8 mouse cellular contexts compared by ENCODE assay signal in genomic region chr5:129787818-129788593, GRCm38 (mm10). TPM values are rescaled to one million over a fixed set of nuclear protein-coding genes. Genes with fewer than 3 reads are reported as not detected.
DNase-seq lines count a peak whose midpoint lies in the region; ATAC-seq and TF ChIP-seq lines count a peak whose summit lies in the region.

No protein-coding gene starts in this region.

- no peak for TF ChIP-seq CTCF in lung, embryonic 14.5 days (IDR thresholded peaks at IDR 0.05; ENCODE audit: low read depth)
- no peak for TF ChIP-seq CTCF in embryonic fibroblast, embryonic 13.5 days (IDR thresholded peaks at IDR 0.05; ENCODE audit: borderline replicate concordance, insufficient read depth, low read length)

- peak overlapping the region; percentile 88 for H3K27ac ChIP-seq in lung, embryonic 14.5 days (ENCODE audit: low read depth)
- peak overlapping the region; percentile 76 for H3K27ac ChIP-seq in embryonic fibroblast, embryonic 13.5 days (ENCODE audit: insufficient read depth, low read length)
- H3K27ac ChIP-seq in limb, embryonic 10.5 days: peak overlapping the region; percentile 97
- H3K27ac ChIP-seq in neural tube, embryonic 15.5 days (replicated peaks): peak overlapping the region; percentile 86

- no peaks in the 10 kb centered on the region for H3K9me3 ChIP-seq in lung, embryonic 14.5 days (ENCODE audit: low read depth, low read length)
- H3K9me3 ChIP-seq in limb, embryonic 10.5 days (replicated peaks): no peaks in the 10 kb centered on the region
- H3K9me3 ChIP-seq in neural tube, embryonic 15.5 days (replicated peaks): no peaks in the 10 kb centered on the region

- peaks cover 48% of the 10 kb centered on the region for H3K36me3 ChIP-seq in lung, embryonic 14.5 days (ENCODE audit: insufficient read depth)
- H3K36me3 ChIP-seq in limb, embryonic 10.5 days: peaks cover 46% of the 10 kb centered on the region
- H3K36me3 ChIP-seq in neural tube, embryonic 15.5 days: peaks cover 43% of the 10 kb centered on the region

- no peak for ATAC-seq in lung, embryonic 14.5 days (ENCODE audit: insufficient read depth)
- ATAC-seq in neural tube, embryonic 15.5 days (ENCODE audit: low FRiP score): no peak

- H3K9ac ChIP-seq in lung, embryonic 14.5 days: peak overlapping the region; percentile 96
- H3K9ac ChIP-seq in neural tube, embryonic 15.5 days (replicated peaks): peak overlapping the region; percentile 82

- no peak for TF ChIP-seq POLR2A in embryonic fibroblast, embryonic 13.5 days (IDR thresholded peaks at IDR 0.05; ENCODE audit: low read depth, low read length)

- WGBS in lung, embryonic 14.5 days: 8% methylated on average over 11 of the region's 11 CpGs
- whole genome bisulfite sequencing in limb, embryonic 10.5 days: 15% methylated on average over 11 of the region's 11 CpGs
- WGBS in neural tube, embryonic 15.5 days: 13% methylated on average over 11 of the region's 11 CpGs

- DNase-seq in lung, embryonic 14.5 days: no peak
- no peak for DNase-seq in lung, postnatal 36 days
- DNase-seq in limb, embryonic 10.5 days (ENCODE audit: low spot score): no peak
- DNase-seq in adrenal gland, adult 18-20 months (ENCODE audit: low spot score in 2 of 2): no peak
- no peak for DNase-seq in MN1 (ENCODE audit: low spot score)
- no peak for DNase-seq in frontal cortex, postnatal 25 days (ENCODE audit: low spot score in 2 of 2)

- peak overlapping the region; percentile 90 for H3K4me3 ChIP-seq in lung, embryonic 14.5 days (ENCODE audit: low read depth, low read length)
- H3K4me3 ChIP-seq in embryonic fibroblast, embryonic 13.5 days (ENCODE audit: insufficient read depth, low read length): peak overlapping the region; percentile 99
- H3K4me3 ChIP-seq in limb, embryonic 10.5 days: peak overlapping the region; percentile 98
- H3K4me3 ChIP-seq in neural tube, embryonic 15.5 days (replicated peaks): peak overlapping the region; percentile 78

- no peaks in the 10 kb centered on the region for H3K27me3 ChIP-seq in lung, embryonic 14.5 days (ENCODE audit: insufficient read depth, low read length)
- H3K27me3 ChIP-seq in limb, embryonic 10.5 days (ENCODE audit: low read depth, poor library complexity, severe bottlenecking): no peaks in the 10 kb centered on the region
- no peaks in the 10 kb centered on the region for H3K27me3 ChIP-seq in neural tube, embryonic 15.5 days (replicated peaks)

- no peaks in the 10 kb centered on the region for H3K4me1 ChIP-seq in lung, embryonic 14.5 days (ENCODE audit: insufficient read depth)
- H3K4me1 ChIP-seq in embryonic fibroblast, embryonic 13.5 days (ENCODE audit: control insufficient read depth, insufficient read depth, low read length): peaks cover 11% of the 10 kb centered on the region
- peaks cover 18% of the 10 kb centered on the region for H3K4me1 ChIP-seq in limb, embryonic 10.5 days
- H3K4me1 ChIP-seq in neural tube, embryonic 15.5 days: peaks cover 29% of the 10 kb centered on the region

- H3K4me2 ChIP-seq in lung, embryonic 14.5 days: peak overlapping the region; percentile 69
- H3K4me2 ChIP-seq in neural tube, embryonic 15.5 days: peak overlapping the region; percentile 79

RNA-seq across cellular contexts. Expression of gene Psph, which starts 0.8 kb away (rescaled TPM):
- 31.4 and 33.6 TPM in 2 replicates for polyA plus RNA-seq in lung, embryonic 14.5 days (2014; fragmentation: Nextera tagmentation; extraction: Ambion mirVana)
- 45.5 and 50.0 TPM in 2 replicates for polyA plus RNA-seq in embryonic fibroblast, embryonic 13.5 days (2011; ENCODE audit: insufficient read length, low read depth, missing spikeins)
- polyA plus RNA-seq in limb, embryonic 10.5 days (2016; fragmentation: Nextera tagmentation; extraction: Ambion mirVana): 33.8 and 34.0 TPM in 2 replicates
- polyA plus RNA-seq in neural tube, embryonic 15.5 days (2015; fragmentation: Nextera tagmentation; extraction: Ambion mirVana): 33.9 and 35.0 TPM in 2 replicates
- total RNA-seq in adrenal gland, adult 18-20 months (2021): 10 to 100 TPM; 22.5 to 26.0 TPM

RNA-seq across cellular contexts. Expression of gene Sumf2, which starts 58.8 kb away (rescaled TPM):
- polyA plus RNA-seq in lung, embryonic 14.5 days (2014; fragmentation: Nextera tagmentation; extraction: Ambion mirVana): 43.1 and 46.4 TPM in 2 replicates
- 29.9 and 39.3 TPM in 2 replicates for polyA plus RNA-seq in embryonic fibroblast, embryonic 13.5 days (2011; ENCODE audit: insufficient read length, low read depth, missing spikeins)
- 36.8 and 43.5 TPM in 2 replicates for polyA plus RNA-seq in limb, embryonic 10.5 days (2016; fragmentation: Nextera tagmentation; extraction: Ambion mirVana)
- 28.0 and 32.4 TPM in 2 replicates for polyA plus RNA-seq in neural tube, embryonic 15.5 days (2015; fragmentation: Nextera tagmentation; extraction: Ambion mirVana)
- total RNA-seq in adrenal gland, adult 18-20 months (2021): 10 to 100 TPM; 25.9 to 39.1 TPM
